Mouse (Mus musculus) spleen, postnatal 14 days (tissue): Measurements from ENCODE around the gene Ankrd44.

Experiments
- DNase-seq, 2 experiments: peaks; one replicate each; pipeline ENCODE4 v3.0.0; 2021 to 2022; ENCODE audit warnings: low spot score in 2 of 2

The Ankrd44 gene

DNA sequence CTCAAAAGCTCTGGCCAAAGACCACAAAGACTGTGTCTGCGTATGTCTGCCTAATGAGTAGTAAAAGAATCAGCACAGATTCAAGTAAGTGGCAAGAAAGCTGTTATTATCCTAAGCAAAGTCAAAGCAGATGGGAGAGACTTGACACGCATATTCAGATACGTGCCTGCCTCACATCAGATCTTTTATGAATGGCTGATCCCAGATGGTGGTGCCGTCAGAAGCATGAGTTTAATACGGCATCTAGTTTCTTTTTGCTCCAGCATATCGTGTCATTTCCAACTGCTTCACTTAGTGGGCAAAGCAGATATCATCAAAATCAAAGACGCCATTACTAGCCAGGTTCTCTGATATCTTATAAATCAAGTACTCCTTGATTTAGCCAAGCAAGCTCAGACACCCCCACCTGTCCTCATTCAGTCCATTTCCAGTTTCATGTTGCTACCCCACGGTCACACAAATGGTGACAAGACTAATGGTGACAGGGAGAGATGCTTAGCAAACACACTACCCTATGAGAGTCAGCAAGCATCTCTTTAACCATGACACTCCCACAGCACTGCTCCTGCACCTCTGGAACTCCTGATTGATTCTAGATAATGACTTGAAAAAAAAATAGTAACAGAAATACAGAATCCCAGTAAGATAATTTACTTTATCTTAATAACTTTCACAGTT, 218.2 kb downstream of the Ankrd44 start:
- no peak for DNase-seq

DNA sequence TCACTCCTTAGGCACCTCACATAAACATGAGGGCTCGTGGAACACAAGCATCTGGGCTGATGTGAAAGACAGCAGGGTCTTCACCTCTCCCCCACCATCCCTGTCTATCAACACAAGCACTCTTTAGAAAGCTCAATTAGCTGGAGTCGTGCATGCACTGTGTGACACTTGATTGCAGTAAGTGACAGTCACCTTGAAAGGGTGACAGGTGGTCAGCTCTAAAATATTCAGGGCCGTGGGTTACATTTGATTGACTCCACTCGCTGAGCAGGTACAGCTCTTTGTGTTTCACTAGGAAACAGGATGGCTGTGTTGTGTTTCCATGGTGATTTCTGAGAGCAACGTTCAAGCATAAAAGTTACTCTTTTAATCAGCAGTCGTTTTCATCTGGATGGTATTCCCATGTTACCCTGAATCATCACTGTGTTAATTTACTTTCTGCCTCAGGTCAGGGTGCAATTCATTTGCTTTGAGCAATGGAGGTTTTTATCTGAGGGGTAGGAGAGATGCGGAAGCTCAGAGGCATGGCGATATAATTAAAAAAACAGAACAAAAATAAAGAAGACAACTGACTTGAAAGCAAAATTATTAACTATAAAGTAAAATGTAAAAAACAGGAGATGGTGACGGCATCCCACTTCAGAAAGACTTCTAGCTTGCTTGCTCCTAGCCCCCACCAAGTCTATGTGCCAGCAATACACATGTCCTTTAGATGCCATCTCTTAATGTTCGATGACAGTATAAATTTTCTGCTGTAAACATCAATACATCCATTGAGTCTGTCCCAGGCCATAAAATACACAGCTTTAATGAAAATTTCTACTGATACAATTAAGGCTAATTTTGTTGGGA, 218.9 kb downstream of the Ankrd44 start:
- DNase-seq: no peak

DNA sequence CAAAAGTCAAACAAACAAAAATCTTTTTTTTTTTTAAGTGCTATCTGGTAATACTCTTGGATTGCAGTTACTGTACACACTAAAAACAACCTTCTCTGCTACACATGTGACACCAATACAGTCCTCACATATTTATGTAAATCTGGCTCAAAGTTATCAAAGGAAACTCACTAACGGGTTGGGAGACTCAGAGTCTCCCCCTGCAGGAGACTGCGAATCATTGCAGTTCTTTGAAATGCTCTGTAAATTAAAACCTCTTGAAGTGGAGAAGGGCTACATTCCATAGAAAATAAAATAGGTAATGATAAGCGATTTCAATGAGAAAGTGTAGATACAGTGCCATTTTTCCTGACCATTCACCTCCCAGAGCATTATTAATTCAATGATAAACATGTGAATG, 219.6 kb downstream of the Ankrd44 start:
- no peak for DNase-seq

DNA sequence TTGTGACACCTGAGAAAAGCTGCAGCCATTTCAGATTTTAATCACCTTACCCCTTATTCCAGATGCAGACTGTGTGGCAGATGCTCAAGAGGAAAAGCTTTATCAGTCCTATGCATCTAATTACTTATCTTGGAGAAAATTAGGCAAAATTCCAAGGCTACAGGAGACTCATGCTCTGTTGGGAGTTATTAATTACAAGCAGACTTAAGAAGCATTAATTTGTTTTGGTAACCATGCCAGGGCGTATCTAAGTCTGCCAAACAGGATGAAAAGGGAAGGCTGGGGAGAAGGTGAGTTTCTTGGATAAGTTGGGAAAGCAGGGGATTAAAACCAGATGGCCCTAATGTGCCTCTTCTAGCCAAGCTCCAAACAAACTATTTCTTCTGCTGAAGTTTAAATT, 222.7 kb downstream of the Ankrd44 start:
- DNase-seq: no peak

DNA sequence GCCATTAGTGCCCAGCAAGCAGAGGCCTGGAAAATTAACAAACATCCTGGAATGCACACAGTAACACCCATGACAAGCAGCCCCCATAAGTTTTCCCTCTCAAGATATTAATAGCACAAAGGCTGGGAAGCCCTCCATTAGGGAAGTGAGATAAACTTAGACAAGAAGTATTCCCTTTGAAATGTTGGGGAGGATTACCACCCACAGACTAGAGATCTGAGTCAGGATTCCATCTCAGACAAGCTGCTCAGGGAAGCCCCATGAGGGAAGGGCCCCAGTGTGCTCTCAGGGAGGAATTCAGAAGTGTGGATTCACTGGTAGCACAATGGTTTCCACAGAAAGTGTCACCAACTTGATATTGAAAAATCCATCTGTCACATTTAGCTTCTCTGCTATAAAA, 223.3 kb downstream of the Ankrd44 start:
- DNase-seq: no peak

DNA sequence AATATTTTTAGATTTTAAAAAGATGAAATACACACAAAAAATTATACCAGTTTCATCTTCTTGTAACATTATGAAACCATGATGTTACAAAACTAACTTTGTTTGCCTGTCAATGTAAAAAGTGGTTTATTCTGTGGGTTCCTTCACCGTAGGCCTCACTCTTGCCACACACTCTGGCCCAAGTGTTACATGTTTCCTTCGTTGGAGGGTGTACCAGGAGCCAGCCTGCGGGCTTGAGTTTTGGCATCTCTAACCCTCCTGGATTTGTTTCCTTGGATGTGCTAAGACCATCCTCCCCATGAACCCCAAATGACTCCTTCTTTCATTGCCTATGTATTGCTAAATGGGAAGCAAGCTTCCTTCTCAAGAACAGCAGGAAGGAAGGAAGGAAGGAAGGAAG, 230.8 kb downstream of the Ankrd44 start:
- no peak for DNase-seq

DNA sequence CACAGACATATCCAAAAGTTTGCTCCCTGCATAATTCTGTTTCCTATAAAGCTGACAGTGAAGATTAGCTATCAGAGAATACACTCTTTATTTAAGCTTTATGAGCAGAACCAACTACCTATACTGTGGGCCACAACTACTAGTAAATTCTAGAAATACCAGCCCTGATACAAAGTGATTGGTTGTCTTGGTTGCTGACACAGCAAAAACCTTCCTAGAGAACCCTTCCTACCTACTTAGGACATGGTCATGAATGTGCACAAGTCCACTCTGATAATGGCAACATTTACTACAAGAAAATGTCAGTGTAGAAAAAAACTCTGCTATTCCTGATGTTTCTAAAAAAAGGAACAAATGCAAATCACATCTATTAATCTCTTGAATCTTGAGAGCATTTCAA, 234.4 kb downstream of the Ankrd44 start:
- no peak for DNase-seq

DNA sequence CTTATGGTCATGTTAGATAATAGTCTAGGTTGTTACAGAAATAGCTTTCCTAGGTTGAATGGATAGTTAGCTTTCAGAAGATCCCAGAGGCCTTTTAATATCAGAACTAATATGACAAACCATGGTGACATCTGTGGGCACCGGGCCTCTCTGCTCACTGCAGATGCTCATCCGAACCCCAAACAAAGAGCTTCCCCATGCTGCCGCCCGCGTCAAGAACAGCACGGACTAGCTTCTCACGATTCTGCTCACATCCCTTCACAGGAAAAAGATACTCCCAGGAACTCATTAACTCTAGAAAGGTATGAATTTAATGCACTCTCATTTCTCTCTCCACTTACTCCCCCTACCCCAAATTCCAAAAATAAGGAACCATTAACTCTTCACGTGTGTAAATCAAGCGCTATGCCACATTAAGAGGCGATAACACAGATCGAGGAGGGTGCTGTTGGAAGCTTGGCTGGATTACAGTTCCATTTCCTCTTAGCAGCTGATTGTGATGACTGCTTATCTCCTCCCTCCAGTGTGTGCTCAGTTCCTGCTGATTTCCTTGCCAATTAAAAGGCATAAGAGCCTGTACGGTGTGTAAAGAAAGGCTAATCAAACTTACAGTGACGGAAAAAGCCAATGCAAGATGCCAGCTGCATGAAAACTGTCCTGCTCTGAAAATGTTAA, 235.8 kb downstream of the Ankrd44 start:
- DNase-seq: no peak

DNA sequence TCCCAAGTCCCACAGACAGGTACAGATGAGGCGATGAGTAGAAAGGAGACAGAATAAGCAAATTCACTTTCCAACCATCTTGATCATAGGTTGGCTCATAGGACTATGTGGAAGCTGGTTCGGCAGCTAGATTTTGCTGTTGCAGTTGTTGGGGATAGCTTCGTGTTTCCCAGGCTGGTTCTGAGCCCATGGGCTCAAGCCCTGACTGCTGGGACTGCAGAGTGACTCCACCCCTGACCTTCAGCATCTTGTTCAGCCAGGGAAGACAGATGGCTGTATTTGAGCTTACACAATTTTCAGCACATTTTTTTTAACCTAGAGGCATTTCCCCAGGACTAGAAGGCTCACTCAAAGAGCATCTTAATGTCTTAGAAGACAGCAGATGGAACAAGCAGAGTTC, 237.7 kb downstream of the Ankrd44 start:
- no peak for DNase-seq

DNA sequence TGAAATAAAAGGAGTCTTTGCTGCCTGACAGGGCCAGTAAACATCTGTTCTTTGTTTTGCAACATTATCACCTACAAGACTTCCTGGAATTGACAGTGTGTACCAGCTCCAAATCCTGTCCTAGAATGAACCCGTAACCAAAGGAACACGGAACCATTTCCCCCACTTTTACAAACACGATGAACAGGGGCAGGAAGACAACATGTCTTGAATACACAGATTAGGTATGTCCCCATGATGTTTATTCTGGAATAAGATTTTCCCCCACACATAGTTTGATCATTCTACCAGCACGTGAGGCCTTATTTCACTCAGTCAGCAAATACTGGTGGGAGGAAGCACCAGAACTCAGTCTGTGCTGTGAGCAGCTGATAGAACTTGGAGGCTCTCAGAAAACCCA, 241.9 kb downstream of the Ankrd44 start:
- DNase-seq: no peak

DNA sequence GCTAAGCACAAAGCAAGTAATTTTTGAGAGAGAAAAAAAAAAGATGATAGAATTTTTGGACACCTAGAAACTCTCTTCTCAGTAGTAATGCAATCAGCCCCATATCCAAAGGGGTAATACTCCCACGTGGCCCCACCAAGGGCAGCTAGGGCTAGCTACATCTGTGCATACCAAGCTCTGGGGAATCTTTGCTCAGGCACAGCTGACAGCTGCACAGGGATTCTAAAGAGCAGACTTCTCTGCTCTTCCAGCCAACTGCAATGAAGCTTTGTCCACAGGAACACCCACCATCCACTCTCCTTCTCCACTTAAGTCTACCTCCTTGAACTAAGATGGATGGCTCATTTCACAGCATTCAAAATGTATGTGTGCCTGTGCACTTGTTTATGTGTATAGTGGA, 246.6 kb downstream of the Ankrd44 start:
- DNase-seq: no peak

DNA sequence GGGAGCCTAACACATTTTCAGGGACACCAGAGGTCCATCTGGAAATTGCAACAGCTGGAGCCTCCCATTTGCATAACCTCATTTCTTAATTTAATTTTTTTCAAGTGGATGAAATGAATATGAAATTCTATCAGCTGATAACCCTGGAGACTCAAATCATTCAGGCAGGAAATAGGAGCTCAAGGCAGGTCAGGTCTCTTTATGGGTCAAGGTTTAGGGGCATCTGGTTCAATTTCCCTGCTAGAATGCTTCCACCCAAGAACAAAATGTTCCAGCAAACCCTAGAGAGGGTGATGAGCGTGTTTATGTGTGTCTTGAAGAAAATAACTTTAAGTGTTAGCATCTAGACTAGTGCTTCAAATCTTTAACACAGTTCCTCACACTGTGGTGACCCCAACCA, 248.2 kb downstream of the Ankrd44 start:
- no peak for DNase-seq

DNA sequence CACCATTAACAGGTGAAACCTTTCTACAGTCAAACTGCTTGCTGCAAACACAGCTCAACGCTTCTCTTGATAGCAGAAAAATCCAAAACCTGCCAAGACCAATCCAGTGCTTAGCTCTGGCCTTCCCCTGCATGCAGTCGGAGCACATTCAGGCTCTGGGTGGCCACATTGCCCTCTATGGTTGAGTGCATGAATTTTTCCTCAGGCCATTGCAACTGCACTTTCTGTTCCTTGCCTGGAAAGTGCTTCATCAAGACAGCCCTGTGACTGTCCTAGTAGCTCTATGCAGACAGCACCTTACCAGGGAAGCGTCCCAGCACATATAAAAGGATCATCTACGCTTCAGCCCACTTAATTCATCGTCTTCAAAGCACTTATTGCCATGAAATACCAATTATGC, 250.7 kb downstream of the Ankrd44 start:
- DNase-seq: no peak

DNA sequence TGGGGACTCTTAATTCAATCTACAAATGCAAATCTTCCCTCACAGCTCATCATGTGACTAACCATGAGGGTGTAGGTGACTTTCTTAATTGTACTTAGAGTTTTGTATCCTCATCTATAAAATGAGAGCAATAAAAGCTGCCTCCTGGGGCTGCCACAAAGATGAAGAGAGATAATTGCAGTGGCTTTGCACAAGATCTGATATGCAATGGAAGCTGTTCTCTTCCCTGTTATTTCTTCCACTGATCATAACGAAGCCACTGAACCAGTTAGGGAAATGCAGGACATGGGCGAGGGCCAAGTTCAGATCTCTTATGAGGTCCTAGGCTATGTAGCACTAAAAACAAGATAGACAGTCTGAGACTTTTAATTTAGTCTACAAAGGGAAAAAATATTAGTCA, 258.2 kb downstream of the Ankrd44 start:
- DNase-seq: no peak

DNA sequence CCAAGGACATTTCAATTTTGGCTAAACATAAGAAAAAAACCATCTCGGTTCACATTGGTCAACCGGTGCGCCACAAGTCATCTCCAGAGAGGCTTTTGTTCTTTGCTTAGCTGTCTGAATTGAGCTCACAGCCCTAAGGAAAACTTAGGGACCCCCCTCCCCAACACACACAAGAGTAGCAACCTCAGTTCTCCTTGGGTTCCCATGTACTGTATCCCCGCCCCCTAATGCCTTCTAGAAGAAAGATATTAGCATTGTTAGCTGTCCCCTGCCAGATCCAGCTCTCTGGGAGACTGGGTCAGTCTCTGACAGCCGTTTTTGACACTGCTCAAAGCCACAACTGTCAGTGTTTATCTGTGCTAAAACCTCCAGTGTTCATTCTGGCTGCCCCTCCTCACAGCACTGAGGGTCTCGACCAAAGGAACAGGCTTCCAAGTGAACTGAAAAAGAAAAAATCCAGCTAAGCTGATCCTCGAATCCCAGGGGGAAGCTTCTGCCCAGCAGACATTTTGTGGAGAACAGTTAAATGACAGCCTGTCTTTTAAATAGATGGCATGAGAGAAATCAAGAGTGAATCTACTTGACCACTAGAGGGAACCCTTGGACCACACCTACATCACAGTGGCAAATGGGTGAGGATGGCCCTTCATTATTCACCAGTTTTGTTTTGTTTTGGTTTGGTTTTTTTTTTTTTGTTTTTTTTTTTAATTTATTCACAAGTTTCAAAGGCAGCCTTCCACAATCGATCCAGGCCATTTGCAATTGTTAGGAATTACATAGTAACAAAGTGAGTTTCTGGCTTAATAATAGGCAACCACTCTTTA, 260.4 kb downstream of the Ankrd44 start:
- no peak for DNase-seq

DNA sequence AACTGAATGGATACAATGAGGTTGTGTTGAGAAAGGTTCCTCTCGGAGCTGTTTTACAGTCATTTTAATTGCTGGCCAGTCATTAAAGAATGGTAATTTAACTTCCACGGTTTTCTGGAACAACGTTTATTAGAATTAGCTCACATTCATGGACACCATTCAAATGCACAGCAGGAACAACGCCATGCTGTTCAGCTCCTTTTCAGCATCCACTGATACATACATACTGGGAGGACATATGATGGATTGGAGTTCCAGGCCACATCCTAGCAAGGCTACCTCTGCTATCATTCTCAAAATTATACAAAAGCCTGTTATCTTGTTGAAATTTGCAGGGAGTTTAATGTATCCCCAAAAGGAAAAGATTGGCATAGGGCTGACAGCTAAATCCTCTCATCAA, 261.1 kb downstream of the Ankrd44 start:
- DNase-seq: no peak

DNA sequence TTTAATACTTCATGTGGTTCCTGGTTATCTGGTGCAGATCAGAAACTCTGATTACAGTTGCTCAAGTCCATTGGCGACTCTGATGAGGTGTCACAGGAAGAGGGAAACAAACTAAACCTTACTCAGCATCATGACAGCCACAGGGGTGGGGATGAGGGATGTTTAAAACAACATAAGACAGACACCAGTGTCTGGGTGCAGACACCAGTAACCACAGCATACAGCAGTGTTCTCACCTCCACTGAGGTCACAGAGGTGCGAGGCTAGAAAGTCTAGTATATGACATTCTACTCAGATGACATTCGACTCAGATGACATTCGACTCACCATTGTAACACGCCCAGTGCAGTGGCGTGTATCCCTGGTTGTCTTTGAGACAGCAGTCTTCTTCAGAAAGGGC, 265.5 kb downstream of the Ankrd44 start:
- DNase-seq: no peak

DNA sequence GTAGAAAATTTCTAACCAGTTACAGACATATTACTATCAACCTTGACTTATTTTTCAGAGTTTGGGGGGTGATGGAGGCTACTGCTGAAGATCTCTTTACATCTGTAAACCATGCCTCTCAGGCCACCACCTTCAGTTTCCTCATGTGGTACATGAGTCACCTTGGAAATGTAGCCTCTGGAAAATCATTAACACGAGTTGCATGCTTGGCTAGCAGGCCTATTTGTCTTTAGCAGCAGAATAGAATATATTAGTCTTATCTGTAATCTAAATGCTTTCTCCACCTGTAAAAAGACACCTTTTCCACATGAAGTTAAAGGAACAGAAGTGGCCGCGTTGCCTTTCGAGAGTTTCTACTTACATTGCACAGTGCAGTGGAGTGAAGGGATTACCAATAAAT, 267.6 kb downstream of the Ankrd44 start:
- no peak for DNase-seq

DNA sequence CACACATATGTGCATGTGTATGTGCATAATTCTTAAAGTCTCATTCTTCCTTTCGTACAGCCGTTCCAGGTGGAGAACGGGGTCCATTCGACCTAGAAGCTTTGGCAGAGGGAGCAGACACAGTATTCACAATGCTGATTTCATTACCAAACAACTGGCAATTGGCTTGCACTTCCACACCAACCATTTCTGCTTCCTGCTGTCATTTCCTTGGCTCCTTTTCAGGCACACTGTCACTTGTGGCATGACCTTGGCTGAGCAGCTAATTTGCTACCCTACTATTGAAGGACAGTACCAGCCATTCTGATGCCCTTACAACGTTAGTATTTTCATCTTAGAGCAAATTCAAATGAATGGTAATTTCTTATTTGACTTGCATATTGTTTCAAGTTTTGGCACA, 277.9 kb downstream of the Ankrd44 start:
- DNase-seq: no peak

DNA sequence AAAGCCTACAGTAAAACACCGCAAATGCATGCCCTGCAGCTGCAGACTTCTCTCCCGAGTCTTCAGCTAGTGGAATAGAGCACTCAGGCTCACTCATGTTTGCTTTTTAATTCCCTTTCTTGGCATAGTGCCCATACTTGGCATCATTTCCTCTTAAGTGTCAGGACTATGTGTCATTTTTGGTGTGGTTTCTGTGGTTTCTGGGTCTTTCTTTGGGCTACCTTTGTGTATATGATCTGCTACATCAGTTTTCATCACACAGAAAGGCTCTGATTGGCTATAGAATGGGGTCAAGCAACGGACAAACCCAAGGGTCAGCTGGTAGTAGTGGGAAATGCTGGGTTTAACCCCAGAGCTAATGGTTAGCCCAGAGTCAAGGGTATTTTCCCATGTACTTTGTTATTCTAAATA, 278.8 kb downstream of the Ankrd44 start:
- no peak for DNase-seq

DNA sequence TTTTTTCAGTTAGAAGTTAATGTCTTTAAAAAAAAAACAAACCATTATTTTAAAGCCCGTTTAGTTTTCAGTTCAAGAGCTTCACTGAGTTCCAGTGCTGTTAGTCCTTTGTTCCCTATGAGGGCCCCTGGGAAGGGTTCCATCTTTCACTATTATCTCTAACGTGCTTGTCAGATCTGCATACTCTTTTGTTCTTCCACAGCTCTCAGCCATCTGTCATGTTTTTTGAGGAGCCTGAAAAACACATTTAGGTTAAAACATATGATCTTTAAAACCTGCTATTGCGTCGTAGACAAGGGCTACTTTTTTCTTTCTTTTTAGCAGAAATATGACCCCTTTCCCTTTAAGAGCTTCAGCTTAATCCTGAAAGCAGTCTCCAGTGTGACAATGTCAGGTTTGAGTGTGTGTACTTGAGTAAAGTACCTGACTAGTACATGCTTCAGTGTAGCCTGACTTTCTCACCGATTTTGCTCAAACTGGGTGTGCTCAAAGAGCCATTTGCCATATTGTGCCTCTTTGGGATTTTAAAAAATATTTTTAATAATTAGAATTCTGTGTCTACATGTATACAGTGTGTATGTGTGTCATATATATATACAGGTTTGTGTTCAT, 285.9 kb downstream of the Ankrd44 start:
- no peak for DNase-seq
